Mouse (Mus musculus): ENCODE results near the gene Psmd9.

- TF ChIP-seq E2F4 (IDR thresholded peaks at IDR 0.05; ENCODE audit: insufficient read depth) (no peak), USF1 (IDR thresholded peaks at IDR 0.05; ENCODE audit: low read depth) (no peak)
Measured at GRCm38 (mm10) chr5:123229296-123229695, 60.1 kb downstream of the Psmd9 start.
